Mouse (Mus musculus) stomach, embryonic 14.5 days (tissue): ENCODE data around the gene Myd88. TPM values are rescaled to one million over a fixed set of nuclear protein-coding genes. Genes with fewer than 3 reads are reported as not detected.

Source experiments
- ATAC-seq: fragments of 200-750 bp; cut with Nextera tagmentation; 2 replicates; pipeline ENCODE4 v1.8.0; 2017; ENCODE audit warnings: low read depth, moderate TSS enrichment; ENCODE audit not compliant: insufficient number of reproducible peaks, insufficient read depth, low FRiP score
- H3K27ac ChIP-seq: fragments of 300-500 bp; sonication (generic); 2 replicates; pipeline ENCODE4 v1.5.1; 2014; ENCODE audit warnings: mild to moderate bottlenecking, low read length, moderate library complexity, mixed read lengths
- H3K27me3 ChIP-seq: fragments of 300-500 bp; sonication (generic); 2 replicates; pipeline ENCODE4 v1.6.1; 2014; ENCODE audit warnings: low read length, control low read depth, mixed read lengths; ENCODE audit not compliant: control insufficient read depth, insufficient read depth
- H3K36me3 ChIP-seq: fragments of 300-500 bp; sonication (generic); 2 replicates; pipeline ENCODE4 v1.6.1; 2014; ENCODE audit warnings: mild to moderate bottlenecking, control low read depth, low read length, moderate library complexity, mixed read lengths; ENCODE audit not compliant: control insufficient read depth, insufficient read depth
- H3K4me1 ChIP-seq: fragments of 300-500 bp; sonication (generic); 2 replicates; pipeline ENCODE4 v1.6.1; 2014; ENCODE audit warnings: low read length, control low read depth, mixed read lengths; ENCODE audit not compliant: control insufficient read depth, insufficient read depth
- H3K4me2 ChIP-seq: fragments of 300-500 bp; sonication (generic); replicated peaks from 2 replicates; pipeline ENCODE4 v1.6.1; 2014; ENCODE audit warnings: low read depth, low read length, control low read depth
- H3K4me3 ChIP-seq: fragments of 300-500 bp; sonication (generic); 2 replicates; pipeline ENCODE4 v1.5.1; 2014; ENCODE audit warnings: low read depth, low read length, control low read depth
- H3K9ac ChIP-seq: fragments of 300-500 bp; sonication (generic); replicated peaks from 2 replicates; pipeline ENCODE4 v1.6.1; 2014; ENCODE audit warnings: low read depth, mild to moderate bottlenecking, control low read depth, low read length, moderate library complexity, mixed read lengths
- H3K9me3 ChIP-seq: fragments of 300-500 bp; sonication (generic); 2 replicates; pipeline ENCODE4 v1.6.1; 2016; ENCODE audit warnings: low read depth, low read length, control low read depth; ENCODE audit not compliant: control insufficient read depth
- WGBS: fragments of 180-500 bp; shearing (Covaris S2); extraction: QIAGEN DNeasy Blood & Tissue Kit; methylation state at CpG from one replicate; pipeline ENCODE4 v1.1.7; 2014; 5-methylcytosine and 5-hydroxymethylcytosine counted together
- polyA plus RNA-seq: library from polyadenylated mRNA; unstranded; fragments of >200 nt; fragmentation: Nextera tagmentation; extraction: Ambion mirVana; gene quantifications from 2 replicates; pipeline ENCODE4 v1.2.1, GENCODE M21; 2014

Gene Myd88
- polyA plus RNA-seq, 1 experiment from 2014 or later: 28.4 TPM

GRCm38 (mm10) chr9:119305863-119306262, 35.3 kb downstream of the Myd88 start:
- WGBS: 95% methylated on average over 7 of the region's 7 CpGs
- Histone ChIP-seq H3K4me1 (no peaks in the 10 kb centered on the region), H3K4me2 (no peak overlapping the region), H3K36me3 (peaks cover 5% of the 10 kb centered on the region; the same call in 1 of the 2 replicates), H3K27ac (no peak overlapping the region), H3K9ac (no peak overlapping the region), H3K4me3 (no peak overlapping the region), H3K9me3 (no peaks in the 10 kb centered on the region), H3K27me3 (no peaks in the 10 kb centered on the region)
- ATAC-seq: no peak

GRCm38 (mm10) chr9:119298563-119298962, 42.6 kb downstream of the Myd88 start:
- H3K4me3 ChIP-seq: no peak overlapping the region
- H3K36me3 ChIP-seq: peaks cover 5% of the 10 kb centered on the region; the same call in 1 of the 2 replicates
- no peaks in the 10 kb centered on the region for H3K27me3 ChIP-seq
- WGBS: 80% methylated on average over 3 of the region's 3 CpGs
- H3K9me3 ChIP-seq: no peaks in the 10 kb centered on the region
- no peak overlapping the region for H3K4me2 ChIP-seq
- H3K9ac ChIP-seq: no peak overlapping the region
- no peak for ATAC-seq
- no peak overlapping the region for H3K27ac ChIP-seq
- H3K4me1 ChIP-seq: no peaks in the 10 kb centered on the region

- Histone ChIP-seq H3K27ac (no peak overlapping the region), H3K36me3 (peaks cover 5% of the 10 kb centered on the region; the same call in 1 of the 2 replicates), H3K4me3 (no peak overlapping the region), H3K4me2 (no peak overlapping the region), H3K9me3 (no peaks in the 10 kb centered on the region), H3K4me1 (no peaks in the 10 kb centered on the region), H3K27me3 (no peaks in the 10 kb centered on the region), H3K9ac (no peak overlapping the region)
- 79% methylated on average over 6 of the region's 6 CpGs for WGBS
- ATAC-seq: no peak
Measured at GRCm38 (mm10) chr9:119297696-119298095, 43.5 kb downstream of the Myd88 start.

- H3K27me3 ChIP-seq: no peaks in the 10 kb centered on the region
- WGBS: 94% methylated on average over 3 of the region's 3 CpGs
- ATAC-seq: no peak
- no peaks in the 10 kb centered on the region for H3K9me3 ChIP-seq
- H3K4me3 ChIP-seq: no peak overlapping the region
- H3K36me3 ChIP-seq: no peaks in the 10 kb centered on the region; the same call in 1 of the 2 replicates
- no peak overlapping the region for H3K9ac ChIP-seq
- H3K4me2 ChIP-seq: no peak overlapping the region
- no peak overlapping the region for H3K27ac ChIP-seq
- no peaks in the 10 kb centered on the region for H3K4me1 ChIP-seq
Measured at GRCm38 (mm10) chr9:119290791-119291190, 50.4 kb downstream of the Myd88 start.

Other genes starting within 250 kb of the Myd88 start
- gene Plcd1, start 247.9 kb downstream of the Myd88 start, polyA plus RNA-seq: 44.2 and 44.3 TPM in 2 replicates
- gene Dlec1, start 238.9 kb downstream of the Myd88 start, polyA plus RNA-seq: 0.65 and 0.66 TPM in 2 replicates
- gene Acaa1b, start 184.3 kb downstream of the Myd88 start, polyA plus RNA-seq: 0.91 and 1.2 TPM in 2 replicates
- gene Gm47289, start 182.2 kb downstream of the Myd88 start, polyA plus RNA-seq: not detected in 2 replicates
- not detected in 2 replicates for gene Slc22a13, start 132.3 kb downstream of the Myd88 start, polyA plus RNA-seq
- 16.6 and 16.9 TPM in 2 replicates for gene Oxsr1, start 19.0 kb downstream of the Myd88 start, polyA plus RNA-seq
- 99.1 and 101 TPM in 2 replicates for gene Acaa1a, start 1.7 kb downstream of the Myd88 start, polyA plus RNA-seq
- gene Xylb, start 16.0 kb upstream of the Myd88 start, polyA plus RNA-seq: 5.0 and 5.2 TPM in 2 replicates
- not detected in 2 replicates for gene Slc22a14, start 24.1 kb upstream of the Myd88 start, polyA plus RNA-seq
- gene Acvr2b, start 60.7 kb upstream of the Myd88 start, polyA plus RNA-seq: 24.2 and 29.4 TPM in 2 replicates
- 29.0 and 31.1 TPM in 2 replicates for gene Exog, start 103.5 kb upstream of the Myd88 start, polyA plus RNA-seq
- 0.10 and 0.25 TPM in 2 replicates for gene Scn5a, start 237.6 kb upstream of the Myd88 start, polyA plus RNA-seq